Mouse (Mus musculus) brown adipose tissue, adult 24 weeks (tissue): ENCODE measurements around the gene Slc35c2. TPM values are rescaled to one million over a fixed set of nuclear protein-coding genes. Genes with fewer than 3 reads are reported as not detected.

Experiments
- H3K27ac ChIP-seq: fragments of 200-500 bp; replicated peaks from 2 replicates; pipeline ENCODE4 v1.5.1; 2012; ENCODE audit warnings: low read depth, mild to moderate bottlenecking, low read length
- H3K4me1 ChIP-seq: fragments of 200-500 bp; 2 replicates; pipeline ENCODE4 v1.6.1; 2012; ENCODE audit warnings: low read length, mixed read lengths; ENCODE audit not compliant: control insufficient read depth, insufficient read depth, insufficient read length
- H3K4me3 ChIP-seq: fragments of 200-500 bp; 2 replicates; pipeline ENCODE4 v1.5.1; 2012; ENCODE audit warnings: low read depth, mild to moderate bottlenecking, low read length, moderate library complexity; ENCODE audit not compliant: insufficient read depth
- polyA plus RNA-seq: library from polyadenylated mRNA; stranded (reverse); fragments of >200 nt; gene quantifications from 2 replicates; pipeline ENCODE4 v1.2.4, GENCODE M21; 2012; ENCODE audit not compliant: missing spikeins, insufficient read depth, insufficient read length

The Slc35c2 gene
- polyA plus RNA-seq, 1 experiment: 12.6 TPM

DNA sequence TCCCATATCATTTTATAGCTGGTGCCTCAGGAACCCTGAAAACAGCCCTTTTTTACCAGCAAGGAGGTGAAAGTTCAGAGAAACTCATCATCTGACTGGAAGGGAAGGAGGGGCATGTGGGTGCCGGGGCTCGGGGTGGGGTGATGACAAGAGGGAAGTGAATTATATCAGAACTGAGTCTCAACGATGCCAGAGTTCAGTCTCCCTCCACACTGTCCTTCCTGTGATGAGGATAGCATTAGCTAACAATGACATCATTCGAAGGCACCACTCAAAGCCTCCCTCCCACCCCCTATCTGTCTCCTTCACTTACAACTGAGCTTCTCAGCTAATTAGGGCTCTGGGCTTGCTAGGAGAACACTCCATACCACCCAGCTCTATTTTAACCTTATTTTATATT is 31.8 kb upstream of the Slc35c2 start:
- no peak overlapping the region for H3K4me3 ChIP-seq
- peaks cover 66% of the 10 kb centered on the region for H3K4me1 ChIP-seq
- H3K27ac ChIP-seq: peak overlapping the region; percentile 78

DNA sequence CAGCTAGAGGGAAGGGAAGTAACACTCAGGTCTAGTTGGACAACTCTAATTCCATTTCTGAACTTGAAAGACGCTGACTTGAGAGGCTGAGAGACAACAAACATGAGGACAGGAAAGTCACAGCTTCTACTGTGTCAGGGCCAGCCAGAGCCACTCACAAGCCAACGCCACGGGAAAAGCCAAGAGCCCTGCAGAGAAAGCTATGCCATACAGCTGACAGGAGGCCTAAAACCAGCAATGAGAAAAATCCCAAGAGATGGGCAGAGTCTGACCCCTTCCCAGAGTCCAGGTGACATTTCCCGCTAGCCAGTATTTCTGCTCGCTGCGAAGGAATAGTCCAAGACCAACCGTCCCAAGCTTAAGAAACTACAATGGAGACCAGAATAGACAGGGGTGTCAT is 31.3 kb upstream of the Slc35c2 start:
- H3K4me3 ChIP-seq: no peak overlapping the region
- peaks cover 63% of the 10 kb centered on the region for H3K4me1 ChIP-seq
- H3K27ac ChIP-seq: peak overlapping the region; percentile 78

DNA sequence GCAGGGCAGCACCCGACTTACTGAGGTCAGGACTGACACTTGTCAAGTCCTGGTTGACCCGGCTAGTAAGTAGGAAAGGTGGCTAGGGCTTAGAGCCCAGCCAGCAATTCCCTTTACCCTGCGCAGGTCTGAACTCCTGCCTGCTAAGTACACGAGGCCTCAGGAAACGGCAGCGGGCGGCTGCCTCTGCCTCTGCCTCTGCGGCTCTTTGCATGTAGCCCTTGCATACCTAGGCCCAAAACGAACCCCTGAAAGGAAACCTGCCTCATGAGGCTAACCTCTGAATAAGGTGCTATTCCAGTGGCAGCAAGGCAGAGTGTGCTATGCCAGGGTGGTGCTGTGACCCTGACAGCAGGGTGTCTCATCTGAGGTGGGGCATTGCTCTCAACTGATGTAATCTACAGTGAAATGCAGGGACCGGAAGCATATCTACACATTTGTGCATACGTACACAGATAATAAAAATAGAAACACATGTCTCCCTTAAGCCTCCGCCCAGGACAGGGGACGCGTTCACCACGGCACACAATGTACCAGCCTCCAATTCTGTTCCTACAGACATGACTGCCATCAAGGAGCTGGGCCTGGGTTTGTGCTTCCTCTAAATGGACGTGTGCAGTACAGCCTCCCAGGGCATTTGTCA is 30.1 kb upstream of the Slc35c2 start:
- Histone ChIP-seq H3K4me3 (no peak overlapping the region), H3K27ac (peak overlapping the region; percentile 78), H3K4me1 (peaks cover 57% of the 10 kb centered on the region)

DNA sequence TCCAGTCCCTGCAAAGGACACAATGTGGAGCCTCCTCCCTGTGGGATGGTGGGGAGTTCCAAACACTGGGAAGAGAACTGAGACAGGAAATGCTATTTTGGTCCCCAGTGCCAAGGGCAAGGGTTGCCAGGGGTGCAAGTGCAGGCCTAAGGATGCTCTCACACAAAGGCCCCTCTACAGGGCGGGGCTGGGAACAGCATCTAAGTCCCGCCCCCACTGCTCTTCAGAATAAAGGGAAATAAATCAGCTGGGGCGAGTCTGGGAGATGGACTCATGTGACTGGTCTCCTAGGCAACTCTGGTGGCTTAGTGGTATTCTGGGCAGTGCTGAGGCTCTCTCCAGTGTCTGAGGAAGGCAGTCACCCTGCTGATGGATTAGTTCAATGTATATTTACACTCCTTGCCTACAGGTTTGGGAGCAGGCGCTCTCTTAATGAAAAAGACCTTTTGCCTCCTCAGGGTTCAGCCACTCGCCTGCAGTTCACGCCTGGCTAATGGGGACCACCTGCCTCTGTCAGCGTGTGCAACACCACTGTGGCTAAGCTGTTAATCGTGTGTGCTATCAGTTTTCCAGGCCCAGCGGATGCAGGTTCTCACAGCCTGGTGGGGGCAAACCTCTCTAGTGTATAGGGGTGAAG is 29.3 kb upstream of the Slc35c2 start:
- Histone ChIP-seq H3K4me3 (no peak overlapping the region), H3K27ac (peak overlapping the region; percentile 78), H3K4me1 (peaks cover 52% of the 10 kb centered on the region)

DNA sequence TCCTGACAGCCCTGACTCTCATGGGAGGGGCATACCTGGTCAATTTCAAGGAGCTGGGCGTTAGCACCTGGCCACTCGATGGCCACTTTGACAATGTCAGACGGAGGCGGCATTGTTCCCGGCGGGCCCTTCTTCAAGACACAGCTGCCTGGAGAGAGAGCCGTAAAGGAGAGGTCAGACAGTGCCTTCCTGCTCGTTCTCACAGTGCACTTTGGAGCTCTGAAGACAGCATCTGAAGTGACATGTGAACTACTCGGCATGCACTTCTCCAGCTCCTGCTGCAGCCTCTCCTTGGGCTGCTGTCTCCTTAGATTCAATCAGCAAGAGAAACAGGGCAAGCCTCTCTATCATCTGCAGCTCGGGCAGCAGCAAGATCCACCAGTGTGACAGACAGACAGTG is 28.5 kb upstream of the Slc35c2 start:
- no peak overlapping the region for H3K27ac ChIP-seq
- H3K4me1 ChIP-seq: peaks cover 45% of the 10 kb centered on the region

DNA sequence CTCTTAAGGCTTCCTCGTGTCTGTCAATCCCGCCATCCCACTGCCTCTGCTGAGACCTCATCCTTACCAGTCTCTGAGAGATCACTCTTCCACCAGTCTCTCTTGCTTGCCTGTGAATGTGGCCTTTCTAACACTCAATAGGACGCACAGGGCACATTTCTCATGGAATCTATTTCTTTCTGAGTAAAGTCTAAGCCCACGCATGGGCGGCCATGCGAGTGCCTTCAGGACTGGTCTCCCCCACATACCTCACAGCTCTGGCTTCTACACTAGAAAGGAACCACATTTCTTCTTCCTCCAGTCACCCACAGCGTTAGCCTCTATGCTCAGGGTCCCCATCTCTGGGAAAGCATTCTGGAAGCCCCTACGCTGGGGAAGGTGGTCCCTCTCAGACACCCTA is 26.5 kb upstream of the Slc35c2 start:
- no peak overlapping the region for H3K27ac ChIP-seq
- H3K4me1 ChIP-seq: peaks cover 28% of the 10 kb centered on the region
- H3K4me3 ChIP-seq: no peak overlapping the region

More for the DNA sequence above, 28.5 kb upstream of the Slc35c2 start:
- no peak overlapping the region for H3K4me3 ChIP-seq

DNA sequence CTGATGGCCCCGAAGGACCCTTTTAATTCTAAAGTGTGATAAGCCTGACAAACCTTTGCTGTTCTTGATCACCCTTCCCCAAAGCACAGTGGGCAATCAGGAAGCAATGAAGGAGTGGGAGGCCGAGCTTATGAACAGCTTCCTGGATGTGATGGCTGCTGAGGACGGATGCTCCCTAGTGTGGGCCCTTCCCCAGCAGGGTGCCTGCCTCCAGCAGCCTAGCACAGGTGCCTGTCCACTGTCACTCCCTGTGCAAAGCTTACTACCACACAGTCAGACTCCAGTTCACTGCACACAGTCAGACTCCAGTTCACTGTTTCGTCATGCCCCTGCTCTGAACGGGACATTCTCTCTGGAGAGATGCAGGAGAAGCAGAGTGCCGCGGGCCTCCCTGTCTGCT is 24.7 kb upstream of the Slc35c2 start:
- Histone ChIP-seq H3K27ac (0 out of 2 replicates have a peak overlapping the region, but pooled peaks have one; percentile 6), H3K4me1 (peaks cover 10% of the 10 kb centered on the region), H3K4me3 (no peak overlapping the region)

DNA sequence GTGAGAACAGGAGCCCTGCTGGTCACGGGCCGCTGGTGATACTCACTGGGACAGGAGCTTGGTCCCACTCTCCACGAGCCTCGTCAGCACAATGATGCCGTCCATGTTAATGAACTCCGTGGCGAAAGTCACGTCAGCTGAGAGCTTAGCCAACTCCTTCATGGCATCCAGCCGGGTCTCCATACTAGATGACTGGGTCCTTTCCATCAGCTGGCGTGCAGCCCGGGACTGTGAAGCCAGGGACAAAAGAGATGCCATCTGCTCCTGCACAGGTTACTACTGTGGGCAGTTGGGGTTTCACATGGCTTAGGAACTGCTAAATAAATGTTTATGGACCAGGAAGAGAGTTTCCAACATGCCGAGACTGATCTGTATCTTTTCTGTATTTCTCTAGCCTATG is 23.9 kb upstream of the Slc35c2 start:
- H3K27ac ChIP-seq: no peak overlapping the region
- no peak overlapping the region for H3K4me3 ChIP-seq

DNA sequence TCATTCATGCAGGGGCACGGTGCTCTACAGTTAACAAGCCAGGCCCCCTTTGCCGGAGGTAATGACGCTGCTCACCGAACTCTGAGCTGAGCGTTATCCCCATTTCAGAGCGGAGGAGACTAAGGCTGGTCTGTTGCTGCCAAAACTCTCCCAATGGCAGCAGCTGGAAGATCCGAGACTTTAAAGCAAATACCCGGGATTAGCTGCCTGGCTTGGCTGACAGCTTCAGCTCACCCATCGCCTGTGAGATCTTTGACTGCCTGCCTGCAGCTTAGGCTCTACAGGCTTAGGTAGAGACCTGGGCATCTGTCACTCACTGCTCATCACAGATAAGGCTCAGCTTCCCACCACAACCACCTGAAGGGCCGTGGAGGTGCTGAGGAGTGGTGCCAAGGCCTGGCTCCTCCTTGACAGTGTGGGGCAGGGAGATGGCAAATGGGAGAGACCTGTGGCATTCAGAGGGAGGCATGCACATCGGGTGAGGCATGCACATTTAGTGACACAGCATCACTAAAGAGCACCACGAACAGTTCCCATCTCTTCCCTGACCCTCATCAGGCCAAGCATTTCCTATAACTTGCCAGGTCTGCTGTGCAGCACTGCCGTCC is 23.3 kb upstream of the Slc35c2 start:
- Histone ChIP-seq H3K4me1 (peaks cover 4% of the 10 kb centered on the region), H3K27ac (no peak overlapping the region), H3K4me3 (no peak overlapping the region)

More for the DNA sequence above, 23.9 kb upstream of the Slc35c2 start:
- peaks cover 4% of the 10 kb centered on the region for H3K4me1 ChIP-seq

DNA sequence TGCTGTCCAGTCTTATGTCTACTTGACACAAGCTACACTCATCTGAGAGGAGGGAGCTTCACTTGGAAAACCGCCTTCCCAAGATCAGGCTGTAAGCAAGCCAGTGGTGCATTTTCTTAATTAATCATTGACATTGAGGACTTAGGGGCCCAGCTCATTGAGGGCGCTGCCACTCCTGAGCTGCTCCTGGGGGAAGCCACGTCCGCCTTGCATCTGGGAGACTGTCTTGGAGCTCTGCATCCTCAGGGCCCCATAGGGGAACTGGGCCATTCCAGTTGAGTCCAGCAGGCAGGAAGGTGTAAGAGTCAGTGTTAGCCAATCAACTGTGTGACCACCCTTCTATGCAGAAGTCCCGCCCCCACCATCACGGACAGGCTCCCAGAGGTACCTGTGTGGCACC is 20.1 kb upstream of the Slc35c2 start:
- Histone ChIP-seq H3K27ac (no peak overlapping the region), H3K4me3 (no peak overlapping the region), H3K4me1 (no peaks in the 10 kb centered on the region)

DNA sequence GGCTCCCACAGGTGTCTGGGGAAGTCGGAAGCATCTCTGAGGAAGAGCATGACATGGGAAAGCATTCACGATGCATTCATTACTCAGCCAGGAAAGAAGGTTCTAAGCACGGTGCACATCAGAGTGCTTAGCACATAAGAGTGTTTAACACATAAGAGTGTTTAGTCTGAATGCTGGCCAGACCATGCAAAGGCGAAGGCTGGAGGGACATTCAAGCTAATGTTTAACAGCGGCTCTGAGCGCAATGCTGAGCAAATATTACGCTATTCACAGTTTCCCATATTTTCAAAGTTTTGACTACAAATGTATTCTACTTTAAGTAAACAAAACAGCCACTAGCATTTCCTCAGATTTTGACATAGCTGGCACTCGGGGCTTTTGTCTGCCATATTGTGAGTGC is 17.8 kb upstream of the Slc35c2 start:
- H3K4me1 ChIP-seq: no peaks in the 10 kb centered on the region
- H3K4me3 ChIP-seq: no peak overlapping the region
- no peak overlapping the region for H3K27ac ChIP-seq

DNA sequence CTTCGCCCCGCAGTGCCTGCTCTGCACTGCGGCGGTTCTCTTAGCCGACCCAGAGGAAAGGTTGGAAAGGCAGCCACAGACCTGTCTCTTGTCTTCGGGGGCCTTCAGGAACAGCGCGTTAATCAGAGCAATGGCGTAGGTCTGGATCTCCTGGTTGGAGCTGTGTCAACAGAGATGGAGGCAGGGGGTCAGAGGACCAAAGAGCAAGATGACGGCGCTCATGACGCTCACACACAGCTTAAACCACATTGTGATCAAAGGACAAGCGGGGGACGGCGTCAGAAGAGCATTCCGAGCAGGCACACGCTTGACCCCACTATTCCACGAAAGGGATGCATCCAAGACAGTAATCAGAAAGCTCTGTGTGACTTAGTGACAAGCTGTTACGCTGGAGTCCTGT is 17.1 kb upstream of the Slc35c2 start:
- Histone ChIP-seq H3K4me1 (no peaks in the 10 kb centered on the region), H3K4me3 (no peak overlapping the region), H3K27ac (no peak overlapping the region)

DNA sequence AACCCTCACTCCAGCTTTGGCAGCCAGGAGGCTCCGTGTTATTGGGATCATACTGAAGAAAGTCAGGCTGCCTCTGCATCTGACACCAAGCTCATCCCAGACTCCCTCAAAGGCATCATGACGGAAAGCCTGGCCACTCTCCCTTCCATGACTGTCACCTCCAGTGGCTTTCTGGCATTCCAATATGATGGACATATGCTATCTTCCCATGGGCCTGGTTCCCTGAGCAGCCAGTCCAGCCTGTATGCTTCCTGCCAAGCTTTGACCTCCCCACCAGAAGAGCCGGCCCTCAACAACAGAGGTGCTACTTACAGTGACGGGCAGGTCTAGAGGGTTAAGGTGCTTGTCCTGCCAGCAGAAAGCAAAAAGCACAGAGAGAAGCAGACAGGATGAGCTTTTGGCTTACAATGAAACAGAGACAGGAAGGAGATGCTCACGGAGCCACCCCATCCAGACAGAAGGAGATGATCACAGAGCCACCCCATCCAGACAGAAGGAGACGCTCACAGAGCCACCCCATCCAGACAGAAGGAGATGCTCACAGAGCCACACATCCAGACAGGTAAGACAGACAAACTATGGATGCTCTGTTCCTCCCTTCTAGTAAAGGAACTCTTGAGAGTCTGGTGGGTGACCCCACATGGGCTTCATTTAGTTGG is 15.8 kb upstream of the Slc35c2 start:
- Histone ChIP-seq H3K4me3 (no peak overlapping the region), H3K4me1 (no peaks in the 10 kb centered on the region), H3K27ac (no peak overlapping the region)

DNA sequence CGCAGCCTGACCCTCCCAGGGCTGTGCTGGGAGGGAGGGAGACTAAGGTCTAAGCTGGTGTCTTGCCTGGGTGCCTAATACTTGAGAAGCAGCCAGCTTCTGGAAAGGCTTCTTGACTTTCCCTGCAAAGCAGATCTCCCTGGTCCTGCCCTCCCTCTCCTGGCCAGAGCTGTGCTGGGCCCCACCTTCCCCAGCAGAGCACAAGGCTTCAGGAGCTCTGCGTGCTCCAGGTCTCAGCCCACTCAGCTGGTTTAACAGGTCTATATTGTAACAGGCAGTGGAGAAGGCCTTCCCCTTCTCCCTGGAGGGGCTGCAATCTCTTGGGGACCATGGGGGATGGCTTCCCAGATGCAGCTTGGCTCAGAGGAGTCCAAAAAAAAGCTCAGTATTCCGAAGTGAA is 13.7 kb upstream of the Slc35c2 start:
- H3K4me3 ChIP-seq: no peak overlapping the region

DNA sequence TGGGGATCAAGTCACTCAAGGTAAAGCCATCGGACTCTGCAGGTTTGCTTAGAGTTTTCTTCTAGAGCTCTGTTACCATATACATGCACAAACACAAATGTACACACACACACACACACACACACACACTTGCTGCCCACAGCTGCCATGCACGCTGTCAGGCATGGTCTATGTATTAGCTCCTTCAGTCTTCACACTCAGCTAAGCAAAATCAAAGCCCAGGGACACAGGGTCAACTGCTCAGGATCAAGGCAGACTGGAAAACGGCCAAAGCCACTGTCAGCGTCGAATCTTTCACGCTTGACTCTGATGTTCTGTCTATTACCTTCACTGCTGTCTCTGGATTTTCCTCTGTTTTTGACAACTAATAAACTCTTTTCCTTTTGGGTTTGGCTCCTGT is 13.2 kb upstream of the Slc35c2 start:
- H3K27ac ChIP-seq: no peak overlapping the region
- H3K4me3 ChIP-seq: no peak overlapping the region
- H3K4me1 ChIP-seq: no peaks in the 10 kb centered on the region

More for the DNA sequence above, 13.7 kb upstream of the Slc35c2 start:
- Histone ChIP-seq H3K27ac (no peak overlapping the region), H3K4me1 (no peaks in the 10 kb centered on the region)
